Mouse (Mus musculus): ENCODE results near the gene Myo18a. TPM values are rescaled to one million over a fixed set of nuclear protein-coding genes. Genes with fewer than 3 reads are reported as not detected.

Myo18a gene
- total RNA-seq, 1 experiment = 33.3 TPM

- Histone ChIP-seq H3K4me3 (ENCODE audit: insufficient read depth in 1 of 2, low read depth in 1 of 2, low read length in 2 of 2, poor library complexity in 1 of 2, severe bottlenecking in 1 of 2) (no peak overlapping the region), H3K9ac (ENCODE audit: insufficient read depth, low read depth, low read length, poor library complexity, severe bottlenecking) (no peak overlapping the region), H3K36me3 (ENCODE audit: control insufficient read depth, insufficient read depth, low read length, poor library complexity, severe bottlenecking) (peaks cover 45% of the 10 kb centered on the region), H3K4me1 (ENCODE audit: control insufficient read depth in 2 of 2, insufficient read depth in 2 of 2, low read length in 2 of 2, poor library complexity in 1 of 2) (peaks cover 0 to 6% of the 10 kb centered on the region in 2 experiments; a peak in 1 of 4 replicates), H3K27ac (ENCODE audit: insufficient read depth, low read depth, low read length, poor library complexity, severe bottlenecking) (no peak overlapping the region), H3K9me3 (ENCODE audit: control insufficient read depth, insufficient read depth, low read depth, low read length) (no peaks in the 10 kb centered on the region)
- in situ Hi-C loops (cut with MboI; ENCODE audit: low sequenced_read_pairs in 2 of 2, unreplicated experiment in 2 of 2) = no loop called here
- no peak for DNase-seq (ENCODE audit: low read depth, low spot score)
- TF ChIP-seq HCFC1 (IDR thresholded peaks at IDR 0.05; ENCODE audit: borderline replicate concordance, insufficient read depth, low read length) = no peak
- no peak for TF ChIP-seq MAFK (IDR thresholded peaks at IDR 0.05; ENCODE audit: insufficient read depth, low read depth, low read length)
- no peak for TF ChIP-seq ZNF384 (IDR thresholded peaks at IDR 0.05; ENCODE audit: low read depth, low read length)
- no peak for TF ChIP-seq ZC3H11A (IDR thresholded peaks at IDR 0.05; ENCODE audit: borderline replicate concordance, low read depth, low read length)
- TF ChIP-seq CHD2 (IDR thresholded peaks at IDR 0.05; ENCODE audit: low read depth, low read length) = no peak
These were observed 86.1 kb downstream of the Myo18a start for GRCm38 (mm10) chr11:77849151-77849550.

- Histone ChIP-seq H3K4me1 (ENCODE audit: control insufficient read depth in 2 of 2, insufficient read depth in 2 of 2, low read length in 2 of 2, poor library complexity in 1 of 2) (peaks cover 0 to 6% of the 10 kb centered on the region in 2 experiments; a peak in 1 of 4 replicates), H3K36me3 (ENCODE audit: control insufficient read depth, insufficient read depth, low read length, poor library complexity, severe bottlenecking) (peaks cover 39% of the 10 kb centered on the region), H3K27ac (ENCODE audit: insufficient read depth, low read depth, low read length, poor library complexity, severe bottlenecking) (no peak overlapping the region), H3K9ac (ENCODE audit: insufficient read depth, low read depth, low read length, poor library complexity, severe bottlenecking) (no peak overlapping the region), H3K4me3 (ENCODE audit: insufficient read depth in 1 of 2, low read depth in 1 of 2, low read length in 2 of 2, poor library complexity in 1 of 2, severe bottlenecking in 1 of 2) (no peak overlapping the region), H3K9me3 (ENCODE audit: control insufficient read depth, insufficient read depth, low read depth, low read length) (no peaks in the 10 kb centered on the region)
- no peak for TF ChIP-seq CHD2 (IDR thresholded peaks at IDR 0.05; ENCODE audit: low read depth, low read length)
- TF ChIP-seq HCFC1 (IDR thresholded peaks at IDR 0.05; ENCODE audit: borderline replicate concordance, insufficient read depth, low read length) = no peak
- TF ChIP-seq ZC3H11A (IDR thresholded peaks at IDR 0.05; ENCODE audit: borderline replicate concordance, low read depth, low read length) = no peak
- TF ChIP-seq MAFK (IDR thresholded peaks at IDR 0.05; ENCODE audit: insufficient read depth, low read depth, low read length) = no peak
- TF ChIP-seq ZNF384 (IDR thresholded peaks at IDR 0.05; ENCODE audit: low read depth, low read length) = no peak
- in situ Hi-C loops (cut with MboI; ENCODE audit: low sequenced_read_pairs in 2 of 2, unreplicated experiment in 2 of 2) = no loop called here
- DNase-seq (ENCODE audit: low read depth, low spot score) = no peak
These were observed 87.6 kb downstream of the Myo18a start for GRCm38 (mm10) chr11:77850401-77851244.

GRCm38 (mm10) chr11:77851483-77852010 lies 88.5 kb downstream of the Myo18a start:
- DNase-seq (ENCODE audit: low read depth, low spot score) = no peak
- H3K36me3 ChIP-seq (ENCODE audit: control insufficient read depth, insufficient read depth, low read length, poor library complexity, severe bottlenecking) = peaks cover 30% of the 10 kb centered on the region
- in situ Hi-C loops (cut with MboI; ENCODE audit: low sequenced_read_pairs in 2 of 2, unreplicated experiment in 2 of 2) = no loop called here
- no peak overlapping the region for H3K27ac ChIP-seq (ENCODE audit: insufficient read depth, low read depth, low read length, poor library complexity, severe bottlenecking)
- TF ChIP-seq ZNF384 (IDR thresholded peaks at IDR 0.05; ENCODE audit: low read depth, low read length) (no peak), HCFC1 (IDR thresholded peaks at IDR 0.05; ENCODE audit: borderline replicate concordance, insufficient read depth, low read length) (no peak), CHD2 (IDR thresholded peaks at IDR 0.05; ENCODE audit: low read depth, low read length) (no peak), ZC3H11A (IDR thresholded peaks at IDR 0.05; ENCODE audit: borderline replicate concordance, low read depth, low read length) (no peak), MAFK (IDR thresholded peaks at IDR 0.05; ENCODE audit: insufficient read depth, low read depth, low read length) (no peak)
- H3K4me1 ChIP-seq (ENCODE audit: control insufficient read depth in 2 of 2, insufficient read depth in 2 of 2, low read length in 2 of 2, poor library complexity in 1 of 2) = peaks cover 0 to 6% of the 10 kb centered on the region in 2 experiments; a peak in 1 of 4 replicates
- no peak overlapping the region for H3K9ac ChIP-seq (ENCODE audit: insufficient read depth, low read depth, low read length, poor library complexity, severe bottlenecking)
- no peaks in the 10 kb centered on the region for H3K9me3 ChIP-seq (ENCODE audit: control insufficient read depth, insufficient read depth, low read depth, low read length)
- H3K4me3 ChIP-seq (ENCODE audit: insufficient read depth in 1 of 2, low read depth in 1 of 2, low read length in 2 of 2, poor library complexity in 1 of 2, severe bottlenecking in 1 of 2) = no peak overlapping the region

- no peaks in the 10 kb centered on the region for H3K9me3 ChIP-seq (ENCODE audit: control insufficient read depth, insufficient read depth, low read depth, low read length)
- no peak overlapping the region for H3K9ac ChIP-seq (ENCODE audit: insufficient read depth, low read depth, low read length, poor library complexity, severe bottlenecking)
- no peak overlapping the region for H3K4me3 ChIP-seq (ENCODE audit: insufficient read depth in 1 of 2, low read depth in 1 of 2, low read length in 2 of 2, poor library complexity in 1 of 2, severe bottlenecking in 1 of 2)
- no peak for TF ChIP-seq MAFK (IDR thresholded peaks at IDR 0.05; ENCODE audit: insufficient read depth, low read depth, low read length)
- no peak for TF ChIP-seq CHD2 (IDR thresholded peaks at IDR 0.05; ENCODE audit: low read depth, low read length)
- TF ChIP-seq ZC3H11A (IDR thresholded peaks at IDR 0.05; ENCODE audit: borderline replicate concordance, low read depth, low read length) = no peak
- no peak for TF ChIP-seq HCFC1 (IDR thresholded peaks at IDR 0.05; ENCODE audit: borderline replicate concordance, insufficient read depth, low read length)
- no peak for TF ChIP-seq ZNF384 (IDR thresholded peaks at IDR 0.05; ENCODE audit: low read depth, low read length)
- peaks cover 24% of the 10 kb centered on the region for H3K36me3 ChIP-seq (ENCODE audit: control insufficient read depth, insufficient read depth, low read length, poor library complexity, severe bottlenecking)
- in situ Hi-C loops (cut with MboI; ENCODE audit: low sequenced_read_pairs in 2 of 2, unreplicated experiment in 2 of 2) = no loop called here
- peaks cover 0 to 6% of the 10 kb centered on the region in 2 experiments; a peak in 1 of 4 replicates for H3K4me1 ChIP-seq (ENCODE audit: control insufficient read depth in 2 of 2, insufficient read depth in 2 of 2, low read length in 2 of 2, poor library complexity in 1 of 2)
- no peak overlapping the region for H3K27ac ChIP-seq (ENCODE audit: insufficient read depth, low read depth, low read length, poor library complexity, severe bottlenecking)
- no peak for DNase-seq (ENCODE audit: low read depth, low spot score)
These were observed 89.1 kb downstream of the Myo18a start for GRCm38 (mm10) chr11:77852195-77852594.

Data from ES-E14 (cell line).